Mouse (Mus musculus) E14TG2a.4 (cell line): ENCODE results near the gene Gm20683.
A peak's percentile ranks its signal among the peaks of the same experiment; 100 is the strongest.

Experiments used
- H3K27me3 ChIP-seq: 2 replicates; pipeline ENCODE4 v1.6.1; 2014; ENCODE audit warnings: low read length, control low read depth; ENCODE audit not compliant: insufficient read depth
- H3K36me3 ChIP-seq: 2 replicates; pipeline ENCODE4 v1.6.1; 2014; ENCODE audit warnings: low read length, control low read depth; ENCODE audit not compliant: insufficient read depth
- H3K4me1 ChIP-seq: replicated peaks from 2 replicates; pipeline ENCODE4 v1.6.1; 2014; ENCODE audit warnings: low read depth, low read length, control low read depth
- H3K4me3 ChIP-seq: replicated peaks from 2 replicates; pipeline ENCODE4 v1.5.1; 2014; ENCODE audit warnings: mild to moderate bottlenecking, low read length
- H3K9me3 ChIP-seq: 2 replicates; pipeline ENCODE4 v1.6.1; 2014; ENCODE audit warnings: low read length, control low read depth
- CTCF ChIP-seq: conservative IDR thresholded peaks from 2 replicates; pipeline ENCODE4 v1.5.1; 2014; ENCODE audit warnings: low read length
- NANOG ChIP-seq: IDR thresholded peaks from 2 replicates; pipeline ENCODE4 v1.6.1; 2014; ENCODE audit warnings: borderline replicate concordance, low read length, mixed read lengths
- POU5F1 ChIP-seq: IDR thresholded peaks from 2 replicates; pipeline ENCODE4 v1.6.1; 2014; ENCODE audit warnings: low read length, borderline replicate concordance

The Gm20683 gene

DNA sequence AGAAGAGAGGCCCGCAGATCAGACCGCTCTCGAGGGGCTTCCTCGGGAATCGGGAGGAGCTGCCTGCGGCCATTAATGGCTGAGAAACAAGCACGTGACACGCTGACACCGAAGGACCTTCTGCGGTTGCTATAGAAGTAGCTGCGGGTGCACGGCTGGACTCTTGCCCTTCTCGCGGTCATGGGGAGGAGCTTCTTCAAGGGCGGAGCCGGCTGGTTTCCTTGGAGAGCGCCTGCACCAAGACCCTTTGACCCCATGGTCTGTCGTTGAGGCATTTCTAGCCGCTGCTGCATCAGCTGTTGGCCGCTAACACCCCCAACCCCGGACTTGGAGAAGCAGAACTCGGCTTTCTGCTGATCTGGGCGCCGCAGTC, 8.3 kb downstream of the Gm20683 start, which contains the start of gene Stub1:
Stub1 (minus strand) TSS at position 114 of the 373 bp plus-strand sequence.
- TF ChIP-seq CTCF (no peak), NANOG (no peak), POU5F1 (no peak)
- no peaks in the 10 kb centered on the region for H3K9me3 ChIP-seq
- H3K36me3 ChIP-seq, result peaks cover 65% of the 10 kb centered on the region
- peaks cover 11% of the 10 kb centered on the region for H3K27me3 ChIP-seq
- peaks cover 83% of the 10 kb centered on the region for H3K4me1 ChIP-seq
- peak within 1 kb of the TSS; percentile 95 for H3K4me3 ChIP-seq

DNA sequence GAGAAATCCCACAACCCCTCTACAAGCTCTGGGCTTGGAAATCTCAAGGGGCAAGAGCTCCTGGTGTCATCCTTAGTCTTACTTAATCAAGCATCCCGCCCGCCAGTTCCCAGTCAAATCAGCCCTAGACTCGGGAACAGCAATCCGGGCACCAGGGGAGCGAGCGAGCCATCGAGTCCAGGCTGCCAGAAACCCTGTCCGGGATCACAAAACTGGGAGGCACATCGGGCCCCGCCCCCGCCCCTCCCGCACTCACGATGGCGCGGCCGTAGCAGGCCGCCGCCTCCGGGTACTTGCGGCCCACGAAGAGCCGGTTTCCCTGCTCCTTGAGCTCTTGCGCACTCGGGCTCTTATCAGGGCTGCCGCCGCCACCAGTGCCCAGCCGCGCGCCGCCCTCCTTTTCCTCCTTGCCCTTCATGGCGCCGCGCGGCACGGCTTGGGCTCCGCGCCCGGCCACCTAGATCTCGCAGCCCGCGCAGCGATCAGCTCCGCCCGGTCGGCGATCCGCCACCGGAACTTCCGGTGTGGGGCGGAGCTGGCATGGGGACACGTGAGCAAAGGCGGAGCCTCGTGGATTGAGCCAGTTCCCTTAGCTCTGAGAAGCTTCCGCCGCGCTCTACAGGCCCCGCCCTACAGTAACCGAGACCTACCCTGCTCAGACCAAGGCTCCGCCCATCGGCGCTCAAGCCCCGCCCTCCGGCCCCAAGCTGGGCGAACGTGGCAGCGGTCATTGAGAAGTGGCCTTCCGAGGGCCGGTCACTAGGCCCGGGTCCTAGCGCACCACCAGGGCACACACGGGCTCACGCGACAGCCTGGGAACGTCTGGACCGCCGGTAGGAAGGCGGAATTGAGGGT, 8.9 kb downstream of the Gm20683 start:
- peaks cover 65% of the 10 kb centered on the region for H3K36me3 ChIP-seq
- peaks cover 85% of the 10 kb centered on the region for H3K4me1 ChIP-seq
- peak overlapping the region; percentile 95 for H3K4me3 ChIP-seq
- H3K9me3 ChIP-seq, result no peaks in the 10 kb centered on the region
- peaks cover 11% of the 10 kb centered on the region for H3K27me3 ChIP-seq
- TF ChIP-seq NANOG (no peak), POU5F1 (no peak), CTCF (no peak)

DNA sequence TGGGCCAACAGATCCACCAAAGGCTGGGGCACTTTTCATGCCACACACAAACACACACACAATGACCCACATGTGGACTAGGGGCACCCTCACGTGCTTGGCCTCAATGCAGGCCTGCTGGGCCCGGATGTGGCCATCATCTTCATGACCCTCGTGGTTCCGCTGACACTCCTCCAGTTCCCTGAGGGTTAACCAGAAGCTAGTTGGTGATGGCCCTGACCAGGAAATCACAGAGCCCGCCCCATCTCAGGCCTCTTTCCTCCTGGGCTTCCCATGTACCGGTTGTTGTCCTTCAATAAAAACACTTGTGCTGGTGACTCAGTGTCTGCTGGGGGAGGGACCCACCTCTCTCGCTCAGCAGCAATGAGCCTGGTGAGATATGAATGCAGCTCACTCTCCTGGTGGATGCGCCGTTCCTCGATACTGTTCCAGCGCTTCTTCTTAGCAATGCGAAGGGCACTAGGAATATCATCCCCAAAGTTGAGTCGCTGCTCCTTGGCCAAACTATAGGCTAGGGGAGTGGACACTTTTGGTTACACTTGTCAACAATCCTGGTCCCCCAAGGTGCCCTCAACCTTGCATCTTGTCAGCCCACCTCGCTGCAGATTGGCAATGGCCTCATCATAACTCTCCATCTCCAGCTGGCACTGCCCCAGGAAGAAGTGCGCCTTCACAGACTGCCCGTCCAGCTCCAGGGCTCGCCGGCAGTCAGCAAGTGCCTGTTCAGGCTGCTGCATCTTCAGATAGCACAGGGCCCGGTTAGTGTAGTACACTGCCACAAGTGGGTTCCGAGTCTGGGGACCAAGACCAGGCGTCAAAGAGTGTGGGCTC, 9.9 kb downstream of the Gm20683 start:
- H3K4me1 ChIP-seq, result peaks cover 86% of the 10 kb centered on the region
- no peak for TF ChIP-seq CTCF
- TF ChIP-seq NANOG, result no peak
- TF ChIP-seq POU5F1, result no peak
- peaks cover 71% of the 10 kb centered on the region for H3K36me3 ChIP-seq
- peaks cover 9% of the 10 kb centered on the region for H3K27me3 ChIP-seq
- no peaks in the 10 kb centered on the region for H3K9me3 ChIP-seq
- H3K4me3 ChIP-seq, result peak overlapping the region; percentile 95

DNA sequence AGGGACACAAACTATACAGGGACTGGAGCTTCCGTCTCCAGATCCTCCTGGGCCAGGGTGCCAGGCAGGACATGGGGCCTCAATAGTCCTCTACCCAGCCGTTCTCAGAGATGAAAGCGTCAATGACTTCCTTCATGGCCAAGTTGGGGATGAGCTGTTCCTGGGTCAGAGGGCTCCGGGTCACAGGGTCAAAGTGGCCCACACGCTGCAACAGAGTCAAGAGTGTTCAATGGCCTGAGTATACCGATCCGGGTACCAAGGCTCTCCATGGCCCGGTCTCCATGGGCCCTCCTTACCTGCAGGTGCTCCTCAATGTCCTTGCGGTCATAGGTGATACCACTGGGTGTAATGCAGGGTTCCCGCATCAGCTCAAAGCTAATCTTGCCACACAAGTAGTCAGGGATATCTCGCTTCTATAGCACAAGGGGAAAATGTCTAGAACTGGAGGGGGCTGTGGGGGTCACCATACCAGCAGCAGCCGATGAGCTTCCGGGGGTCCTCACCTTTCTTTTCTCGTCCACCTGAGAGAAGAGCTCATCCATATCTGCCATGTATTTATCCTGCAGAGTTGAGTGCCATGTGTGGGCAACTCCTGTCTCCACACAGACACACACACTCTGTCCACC, 10.6 kb downstream of the Gm20683 start:
- peaks cover 86% of the 10 kb centered on the region for H3K4me1 ChIP-seq
- TF ChIP-seq POU5F1 (no peak), NANOG (no peak), CTCF (no peak)
- peaks cover 74% of the 10 kb centered on the region for H3K36me3 ChIP-seq
- no peaks in the 10 kb centered on the region for H3K9me3 ChIP-seq
- peak overlapping the region; percentile 95 for H3K4me3 ChIP-seq
- peaks cover 2% of the 10 kb centered on the region; the same call in 1 of the 2 replicates for H3K27me3 ChIP-seq

DNA sequence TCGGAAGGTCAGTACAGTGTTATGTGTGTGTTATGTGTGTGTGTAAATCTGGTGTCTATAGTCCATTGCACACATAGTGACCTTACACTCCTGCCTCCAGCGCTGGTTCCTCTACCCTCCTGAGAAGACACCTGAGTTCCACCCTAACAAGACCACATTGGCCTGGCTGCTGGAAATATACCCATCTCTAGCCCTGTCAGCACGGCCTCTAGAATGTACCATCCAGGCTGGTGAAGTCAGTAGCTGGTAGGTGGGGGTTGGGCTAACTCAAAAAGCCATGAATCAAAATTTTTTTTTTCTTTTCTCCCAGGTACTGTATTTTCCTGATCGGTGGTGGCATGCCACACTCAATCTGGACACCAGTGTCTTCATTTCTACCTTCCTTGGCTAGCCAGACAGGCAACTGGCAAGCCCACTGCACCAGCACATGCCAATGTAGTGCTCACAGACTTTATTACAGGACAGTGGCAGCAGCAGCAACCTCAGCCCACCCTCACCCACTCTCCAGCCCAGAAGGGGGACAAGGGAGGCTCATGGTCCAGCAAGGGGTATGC, 11.3 kb downstream of the Gm20683 start:
- TF ChIP-seq CTCF, result no peak
- H3K9me3 ChIP-seq, result no peaks in the 10 kb centered on the region
- no peaks in the 10 kb centered on the region for H3K27me3 ChIP-seq
- peak overlapping the region; percentile 95 for H3K4me3 ChIP-seq
- peaks cover 74% of the 10 kb centered on the region for H3K36me3 ChIP-seq
- peaks cover 86% of the 10 kb centered on the region for H3K4me1 ChIP-seq

DNA sequence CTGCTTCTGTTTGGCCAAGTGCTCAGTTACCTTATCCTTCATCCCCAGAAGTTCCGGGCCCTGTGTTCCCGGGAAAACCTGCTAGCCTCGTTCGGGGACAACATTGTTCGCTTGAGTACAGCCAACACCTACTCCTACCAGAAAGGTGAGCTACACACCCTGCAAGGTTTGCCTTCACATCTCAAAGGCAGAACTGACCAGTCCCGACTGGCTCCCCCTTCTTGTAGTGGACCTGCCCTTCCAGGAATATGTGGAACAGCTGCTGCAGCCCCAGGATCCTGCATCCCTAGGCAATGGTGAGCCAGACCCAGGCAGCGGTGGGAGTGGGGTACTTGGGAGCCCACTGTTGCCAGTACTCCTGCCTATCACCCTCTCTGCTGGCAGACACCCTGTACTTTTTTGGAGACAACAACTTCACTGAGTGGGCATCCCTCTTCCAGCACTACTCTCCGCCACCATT, 12.0 kb downstream of the Gm20683 start:
- Histone ChIP-seq H3K4me3 (peak overlapping the region; percentile 95), H3K27me3 (no peaks in the 10 kb centered on the region), H3K9me3 (no peaks in the 10 kb centered on the region), H3K36me3 (peaks cover 72% of the 10 kb centered on the region), H3K4me1 (peaks cover 86% of the 10 kb centered on the region)
- TF ChIP-seq POU5F1, result no peak
- TF ChIP-seq NANOG, result no peak
- TF ChIP-seq CTCF, result no peak

DNA sequence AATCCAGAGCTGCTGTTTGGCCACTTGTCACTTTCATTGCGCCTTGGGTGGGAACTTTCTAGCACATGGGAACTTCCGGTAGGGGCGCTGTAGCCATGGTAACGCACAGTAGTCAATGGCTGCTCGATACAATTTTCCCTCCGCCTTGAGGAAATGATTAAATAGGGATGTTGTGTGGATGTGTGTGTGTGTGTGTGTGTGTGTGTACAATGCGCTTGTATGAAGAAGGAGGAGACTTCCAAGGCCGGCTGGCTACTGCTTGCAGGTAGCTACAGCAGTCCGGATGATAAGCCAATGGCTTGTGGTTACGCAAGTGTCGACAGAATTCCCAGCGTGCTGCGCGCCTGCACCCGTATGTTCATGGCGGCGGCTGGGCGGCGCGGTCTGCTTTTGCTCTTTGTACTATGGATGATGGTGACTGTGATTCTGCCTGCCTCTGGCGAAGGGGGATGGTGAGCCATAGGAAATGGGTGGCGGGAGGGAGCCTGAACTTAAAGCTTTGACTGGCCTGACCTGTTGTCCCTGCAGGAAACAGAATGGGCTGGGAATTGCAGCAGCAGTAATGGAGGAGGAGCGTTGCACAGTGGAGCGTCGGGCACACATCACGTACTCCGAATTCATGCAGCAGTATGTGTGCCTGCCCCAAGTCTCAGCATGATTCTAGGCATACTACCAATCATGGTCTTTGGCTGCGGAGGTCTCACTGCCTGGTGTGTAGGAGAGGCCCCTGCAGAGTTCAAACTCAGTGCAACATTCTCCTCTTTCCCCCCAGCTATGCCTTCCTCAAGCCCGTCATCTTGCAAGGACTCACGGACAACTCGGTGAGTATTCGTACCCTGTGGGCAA, 12.6 kb downstream of the Gm20683 start, which contains the start of gene Jmjd8:
Jmjd8 (plus strand) TSS at position 156 of the 846 bp plus-strand sequence.
- Histone ChIP-seq H3K4me1 (peaks cover 86% of the 10 kb centered on the region), H3K4me3 (peak within 1 kb of the TSS; percentile 95), H3K27me3 (no peaks in the 10 kb centered on the region), H3K36me3 (peaks cover 66% of the 10 kb centered on the region), H3K9me3 (no peaks in the 10 kb centered on the region)
- TF ChIP-seq NANOG, result no peak
- TF ChIP-seq CTCF, result peak; percentile 27
